Mouse (Mus musculus): ENCODE measurements around the gene Mroh8. TPM values are rescaled to one million over a fixed set of nuclear protein-coding genes. Genes with fewer than 3 reads are reported as not detected.

Gene Mroh8
- total and polyA plus RNA-seq, 2 experiments from 2014 or later: 0.20 to 0.69 TPM

GRCm38 (mm10) chr2:157185022-157185660, 94.2 kb downstream of the Mroh8 start:
- H3K4me3 ChIP-seq (ENCODE audit: low read depth, low read length): no peak overlapping the region
- no peak; the same call in 1 of the 2 replicates for ATAC-seq (ENCODE audit: insufficient read depth, low read depth)
- DNase-seq (ENCODE audit: low spot score): no peak
- 0 out of 2 replicates have a peak, but pooled peaks cover 10% of the 10 kb centered on the region for H3K4me1 ChIP-seq (ENCODE audit: control insufficient read depth, insufficient read depth)
- no peaks in the 10 kb centered on the region for H3K27me3 ChIP-seq (ENCODE audit: control insufficient read depth, insufficient read depth, low read length)
- peaks cover 34% of the 10 kb centered on the region for H3K36me3 ChIP-seq (replicated peaks; ENCODE audit: control insufficient read depth, insufficient read depth, low read length)
- peak overlapping the region; percentile 10; the same call in 1 of the 2 replicates for H3K4me2 ChIP-seq (ENCODE audit: low read depth, low read length)
- no peak overlapping the region for H3K27ac ChIP-seq (ENCODE audit: low read depth)
- no peaks in the 10 kb centered on the region for H3K9me3 ChIP-seq (replicated peaks; ENCODE audit: control insufficient read depth, low read length)
- TF ChIP-seq CTCF (IDR thresholded peaks at IDR 0.05; ENCODE audit: low read depth): no peak
- TF ChIP-seq EP300 (IDR thresholded peaks at IDR 0.05; ENCODE audit: low read depth): no peak
- H3K9ac ChIP-seq (replicated peaks; ENCODE audit: low read depth, low read length): no peak overlapping the region
- 46% methylated on average over 13 of the region's 13 CpGs for WGBS

- no peaks in the 10 kb centered on the region for H3K4me1 ChIP-seq (ENCODE audit: control insufficient read depth, insufficient read depth)
- TF ChIP-seq EP300 (IDR thresholded peaks at IDR 0.05; ENCODE audit: low read depth) (no peak), CTCF (IDR thresholded peaks at IDR 0.05; ENCODE audit: low read depth) (no peak)
- no peak overlapping the region for H3K27ac ChIP-seq (ENCODE audit: low read depth)
- DNase-seq (ENCODE audit: low spot score): no peak
- H3K27me3 ChIP-seq (ENCODE audit: control insufficient read depth, insufficient read depth, low read length): no peaks in the 10 kb centered on the region
- WGBS: 79% methylated on average over 6 of the region's 6 CpGs
- H3K9me3 ChIP-seq (replicated peaks; ENCODE audit: control insufficient read depth, low read length): no peaks in the 10 kb centered on the region
- ATAC-seq (ENCODE audit: insufficient read depth, low read depth): no peak
- no peak overlapping the region for H3K4me2 ChIP-seq (ENCODE audit: low read depth, low read length)
- H3K9ac ChIP-seq (replicated peaks; ENCODE audit: low read depth, low read length): no peak overlapping the region
- no peak overlapping the region for H3K4me3 ChIP-seq (ENCODE audit: low read depth, low read length)
- H3K36me3 ChIP-seq (replicated peaks; ENCODE audit: control insufficient read depth, insufficient read depth, low read length): peaks cover 40% of the 10 kb centered on the region
These were observed 101.2 kb downstream of the Mroh8 start for GRCm38 (mm10) chr2:157178167-157178566.

GRCm38 (mm10) chr2:157176248-157176647, 103.1 kb downstream of the Mroh8 start:
- no peak for DNase-seq (ENCODE audit: low spot score)
- ATAC-seq (ENCODE audit: insufficient read depth, low read depth): no peak
- TF ChIP-seq CTCF (IDR thresholded peaks at IDR 0.05; ENCODE audit: low read depth) (no peak), EP300 (IDR thresholded peaks at IDR 0.05; ENCODE audit: low read depth) (no peak)
- Histone ChIP-seq H3K27me3 (ENCODE audit: control insufficient read depth, insufficient read depth, low read length) (no peaks in the 10 kb centered on the region), H3K4me1 (ENCODE audit: control insufficient read depth, insufficient read depth) (no peaks in the 10 kb centered on the region), H3K4me3 (ENCODE audit: low read depth, low read length) (no peak overlapping the region), H3K27ac (ENCODE audit: low read depth) (no peak overlapping the region), H3K9me3 (replicated peaks; ENCODE audit: control insufficient read depth, low read length) (no peaks in the 10 kb centered on the region), H3K9ac (replicated peaks; ENCODE audit: low read depth, low read length) (no peak overlapping the region), H3K4me2 (ENCODE audit: low read depth, low read length) (no peak overlapping the region), H3K36me3 (replicated peaks; ENCODE audit: control insufficient read depth, insufficient read depth, low read length) (peaks cover 44% of the 10 kb centered on the region)
- WGBS: 88% methylated on average over 3 of the region's 3 CpGs

GRCm38 (mm10) chr2:157174416-157174815, 104.9 kb downstream of the Mroh8 start:
- no peak for TF ChIP-seq EP300 (IDR thresholded peaks at IDR 0.05; ENCODE audit: low read depth)
- TF ChIP-seq CTCF (IDR thresholded peaks at IDR 0.05; ENCODE audit: low read depth): no peak
- Histone ChIP-seq H3K4me2 (ENCODE audit: low read depth, low read length) (no peak overlapping the region), H3K9me3 (replicated peaks; ENCODE audit: control insufficient read depth, low read length) (no peaks in the 10 kb centered on the region), H3K27me3 (ENCODE audit: control insufficient read depth, insufficient read depth, low read length) (no peaks in the 10 kb centered on the region), H3K27ac (ENCODE audit: low read depth) (no peak overlapping the region), H3K9ac (replicated peaks; ENCODE audit: low read depth, low read length) (no peak overlapping the region), H3K4me3 (ENCODE audit: low read depth, low read length) (no peak overlapping the region), H3K4me1 (ENCODE audit: control insufficient read depth, insufficient read depth) (no peaks in the 10 kb centered on the region), H3K36me3 (replicated peaks; ENCODE audit: control insufficient read depth, insufficient read depth, low read length) (peaks cover 49% of the 10 kb centered on the region)
- 77% methylated on average over 5 of the region's 5 CpGs for whole genome bisulfite sequencing
- ATAC-seq (ENCODE audit: insufficient read depth, low read depth) (no peak), DNase-seq (ENCODE audit: low spot score) (no peak)

GRCm38 (mm10) chr2:157173555-157173954, 105.8 kb downstream of the Mroh8 start:
- TF ChIP-seq CTCF (IDR thresholded peaks at IDR 0.05; ENCODE audit: low read depth) (no peak), EP300 (IDR thresholded peaks at IDR 0.05; ENCODE audit: low read depth) (no peak)
- Histone ChIP-seq H3K4me2 (ENCODE audit: low read depth, low read length) (no peak overlapping the region), H3K9ac (replicated peaks; ENCODE audit: low read depth, low read length) (no peak overlapping the region), H3K4me1 (ENCODE audit: control insufficient read depth, insufficient read depth) (no peaks in the 10 kb centered on the region), H3K9me3 (replicated peaks; ENCODE audit: control insufficient read depth, low read length) (no peaks in the 10 kb centered on the region), H3K27ac (ENCODE audit: low read depth) (no peak overlapping the region), H3K36me3 (replicated peaks; ENCODE audit: control insufficient read depth, insufficient read depth, low read length) (peaks cover 53% of the 10 kb centered on the region), H3K27me3 (ENCODE audit: control insufficient read depth, insufficient read depth, low read length) (no peaks in the 10 kb centered on the region), H3K4me3 (ENCODE audit: low read depth, low read length) (no peak overlapping the region)
- 95% methylated on average over 6 of the region's 6 CpGs for WGBS
- DNase-seq (ENCODE audit: low spot score) (no peak), ATAC-seq (ENCODE audit: insufficient read depth, low read depth) (no peak)

- H3K4me3 ChIP-seq (ENCODE audit: low read depth, low read length): no peak overlapping the region
- H3K4me1 ChIP-seq (ENCODE audit: control insufficient read depth, insufficient read depth): no peaks in the 10 kb centered on the region
- ATAC-seq (ENCODE audit: insufficient read depth, low read depth): no peak
- no peak for DNase-seq (ENCODE audit: low spot score)
- WGBS: 95% methylated on average over 6 of the region's 6 CpGs
- H3K9me3 ChIP-seq (replicated peaks; ENCODE audit: control insufficient read depth, low read length): no peaks in the 10 kb centered on the region
- no peak overlapping the region for H3K27ac ChIP-seq (ENCODE audit: low read depth)
- no peaks in the 10 kb centered on the region for H3K27me3 ChIP-seq (ENCODE audit: control insufficient read depth, insufficient read depth, low read length)
- no peak overlapping the region for H3K9ac ChIP-seq (replicated peaks; ENCODE audit: low read depth, low read length)
- TF ChIP-seq EP300 (IDR thresholded peaks at IDR 0.05; ENCODE audit: low read depth) (no peak), CTCF (IDR thresholded peaks at IDR 0.05; ENCODE audit: low read depth) (no peak)
- peaks cover 56% of the 10 kb centered on the region for H3K36me3 ChIP-seq (replicated peaks; ENCODE audit: control insufficient read depth, insufficient read depth, low read length)
- H3K4me2 ChIP-seq (ENCODE audit: low read depth, low read length): no peak overlapping the region
These were observed 106.4 kb downstream of the Mroh8 start for GRCm38 (mm10) chr2:157172984-157173383.
